23 mouse cellular contexts compared by ENCODE assay signal in genomic region chr19:37110494-37110893, GRCm38 (mm10).
A peak's percentile ranks its signal among the peaks of the same experiment; 100 is the strongest.
DNase-seq lines count a peak whose midpoint lies in the region; ATAC-seq lines count a peak whose summit lies in the region.
"Had no signal": no experiment of that assay in that cellular context is flagged by ENCODE, and none has a peak within 500 bp of the region (broad histone marks: within the 10 kb centered on the region; RNA-seq: fewer than 3 reads in every experiment).

No protein-coding gene starts in this region.

- no peaks in the 10 kb centered on the region for H3K36me3 ChIP-seq in liver, embryonic 13.5 days
- no peaks in the 10 kb centered on the region for H3K36me3 ChIP-seq in neural tube, embryonic 15.5 days
- H3K36me3 ChIP-seq in intestine, embryonic 15.5 days = no peaks in the 10 kb centered on the region
- H3K36me3 ChIP-seq: embryonic facial prominence, embryonic 12.5 days; heart, embryonic 13.5 days; kidney, embryonic 15.5 days; limb, embryonic 13.5 days; stomach, embryonic 15.5 days had no signal

- ATAC-seq in liver, embryonic 13.5 days (ENCODE audit: low read depth) = no peak
- ATAC-seq in neural tube, embryonic 15.5 days (ENCODE audit: low FRiP score) = no peak
- no peak for ATAC-seq in intestine, embryonic 15.5 days
- ATAC-seq: inflammation-experienced regulatory T-cells, adult 6 months; liver, postnatal 0 days; midbrain, embryonic 16.5 days had no signal

- WGBS in liver, embryonic 13.5 days (ENCODE audit: insufficient replicate concordance) = 22% methylated on average over 1 of the region's 1 CpGs
- WGBS in neural tube, embryonic 15.5 days = 57% methylated on average over 1 of the region's 1 CpGs
- WGBS in intestine, embryonic 15.5 days = 76% methylated on average over 1 of the region's 1 CpGs

- no peak overlapping the region for H3K27ac ChIP-seq in liver, embryonic 13.5 days
- no peak overlapping the region for H3K27ac ChIP-seq in neural tube, embryonic 15.5 days (replicated peaks)
- H3K27ac ChIP-seq in intestine, embryonic 15.5 days = no peak overlapping the region
- H3K27ac ChIP-seq: embryonic facial prominence, embryonic 12.5 days; heart, embryonic 13.5 days; kidney, embryonic 15.5 days; limb, embryonic 13.5 days; neural tube, embryonic 13.5 days; stomach, embryonic 15.5 days had no signal

- peak; percentile 16 for DNase-seq in liver, embryonic 13.5 days
- DNase-seq in liver = no peak
- DNase-seq in Muller cell, postnatal 12 days (ENCODE audit: inconsistent ontology term) = peak; percentile 11
- DNase-seq in c-Kit-positive CD71-negative TER-119-negative erythroid progenitor cells, embryonic 14.5 days (ENCODE audit: low read depth) = peak; percentile 17
- DNase-seq in natural killer cell, adult 2 months (ENCODE audit: low spot score in 2 of 2) = peak; percentile 63 to 79
- DNase-seq in urinary bladder, postnatal 10 days (ENCODE audit: low spot score) = no peak
- DNase-seq: cerebellum, adult 11 months; gastrocnemius, postnatal 36 days; heart, postnatal 4 days; layer of hippocampus, postnatal 36 days; liver, postnatal 0 days; lung, postnatal 36 days; thymus, postnatal 25 days had no signal

- H3K27me3 ChIP-seq in liver, embryonic 13.5 days = no peaks in the 10 kb centered on the region
- no peaks in the 10 kb centered on the region for H3K27me3 ChIP-seq in neural tube, embryonic 15.5 days (replicated peaks)
- no peaks in the 10 kb centered on the region for H3K27me3 ChIP-seq in intestine, embryonic 15.5 days (replicated peaks)
- H3K27me3 ChIP-seq: embryonic facial prominence, embryonic 12.5 days; heart, embryonic 13.5 days; kidney, embryonic 15.5 days; limb, embryonic 13.5 days; neural tube, embryonic 13.5 days; stomach, embryonic 15.5 days had no signal

- no peaks in the 10 kb centered on the region for H3K9me3 ChIP-seq in liver, embryonic 13.5 days (replicated peaks)
- no peaks in the 10 kb centered on the region for H3K9me3 ChIP-seq in neural tube, embryonic 15.5 days (replicated peaks)
- no peaks in the 10 kb centered on the region for H3K9me3 ChIP-seq in intestine, embryonic 15.5 days
- H3K9me3 ChIP-seq: embryonic facial prominence, embryonic 12.5 days; heart, embryonic 13.5 days; kidney, embryonic 15.5 days; limb, embryonic 13.5 days; neural tube, embryonic 13.5 days; stomach, embryonic 15.5 days had no signal

- no peak overlapping the region for H3K9ac ChIP-seq in liver, embryonic 13.5 days
- no peak overlapping the region for H3K9ac ChIP-seq in neural tube, embryonic 15.5 days (replicated peaks)
- H3K9ac ChIP-seq in intestine, embryonic 15.5 days = no peak overlapping the region
- H3K9ac ChIP-seq: embryonic facial prominence, embryonic 12.5 days; heart, embryonic 13.5 days; kidney, embryonic 15.5 days; limb, embryonic 13.5 days; liver, postnatal 0 days; neural tube, embryonic 13.5 days; stomach, embryonic 15.5 days had no signal

- no peak overlapping the region for H3K4me2 ChIP-seq in liver, embryonic 13.5 days
- H3K4me2 ChIP-seq in neural tube, embryonic 15.5 days = no peak overlapping the region
- H3K4me2 ChIP-seq in intestine, embryonic 15.5 days (replicated peaks) = no peak overlapping the region
- H3K4me2 ChIP-seq: embryonic facial prominence, embryonic 12.5 days; heart, embryonic 13.5 days; kidney, embryonic 15.5 days; limb, embryonic 13.5 days; neural tube, embryonic 13.5 days; stomach, embryonic 15.5 days had no signal

- peaks cover 6% of the 10 kb centered on the region for H3K4me1 ChIP-seq in liver, embryonic 13.5 days (replicated peaks)
- no peaks in the 10 kb centered on the region for H3K4me1 ChIP-seq in neural tube, embryonic 15.5 days
- H3K4me1 ChIP-seq in intestine, embryonic 15.5 days (replicated peaks) = no peaks in the 10 kb centered on the region
- H3K4me1 ChIP-seq: embryonic facial prominence, embryonic 12.5 days; kidney, embryonic 15.5 days; limb, embryonic 13.5 days; neural tube, embryonic 13.5 days; stomach, embryonic 15.5 days had no signal

- H3K4me3 ChIP-seq in liver, embryonic 13.5 days (replicated peaks) = no peak overlapping the region
- H3K4me3 ChIP-seq in neural tube, embryonic 15.5 days (replicated peaks) = no peak overlapping the region
- H3K4me3 ChIP-seq in intestine, embryonic 15.5 days (replicated peaks) = no peak overlapping the region
- H3K4me3 ChIP-seq: embryonic facial prominence, embryonic 12.5 days; heart, embryonic 13.5 days; kidney, embryonic 15.5 days; limb, embryonic 13.5 days; neural tube, embryonic 13.5 days; stomach, embryonic 15.5 days had no signal

Comparison
In these comparisons a context has a peak if more than half of its experiments do, and no peak if none do; other contexts are left out.
1. DNase-seq: peak in liver, embryonic 13.5 days (single experiment), Muller cell, postnatal 12 days (single experiment), c-Kit-positive CD71-negative TER-119-negative erythroid progenitor cells, embryonic 14.5 days (single experiment) and natural killer cell, adult 2 months (2 of 2); none in liver (single experiment) and urinary bladder, postnatal 10 days (single experiment).